Comparison of ENCODE assay signal across 9 mouse cellular contexts in the genomic region with DNA sequence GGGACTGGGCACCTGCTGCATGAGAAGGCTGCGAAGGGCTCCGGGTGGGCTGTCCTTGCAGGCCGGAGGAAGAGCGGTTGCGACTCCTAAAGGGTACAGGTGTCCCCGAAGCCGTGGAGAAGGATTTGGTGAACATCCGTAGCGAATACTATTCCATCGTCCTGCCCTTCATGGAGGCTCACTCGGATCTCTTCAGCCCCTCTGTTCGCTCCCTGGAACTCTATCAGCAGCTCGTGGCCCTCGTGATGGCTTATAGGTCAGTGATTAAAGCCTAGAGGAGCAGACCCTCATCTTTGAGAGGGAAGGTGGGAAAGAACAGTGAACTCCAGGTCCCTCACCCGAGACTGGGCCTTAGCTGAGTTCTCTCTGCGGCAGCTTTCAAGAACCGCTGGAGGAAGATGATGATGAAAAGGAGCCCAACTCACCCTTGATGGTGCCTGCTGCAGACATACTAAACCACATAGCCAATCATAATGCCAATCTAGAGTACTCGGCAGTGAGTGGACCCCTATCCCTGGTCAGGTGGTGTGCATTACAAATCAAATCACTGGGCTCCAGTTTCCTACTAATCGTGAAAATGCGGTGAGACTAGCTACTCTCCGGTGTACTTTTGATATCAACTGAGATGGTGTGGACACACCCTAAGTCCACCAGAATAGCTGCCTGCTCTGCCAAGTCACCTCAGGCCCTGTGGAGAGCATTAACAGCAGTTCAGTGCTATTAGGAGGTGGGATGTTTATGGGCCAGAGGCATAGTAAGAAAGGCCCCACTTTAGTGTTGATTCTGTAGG. TPM values are rescaled to one million over a fixed set of nuclear protein-coding genes. Genes with fewer than 3 reads are reported as not detected.
DNase-seq lines count a peak whose midpoint lies in the region; ATAC-seq lines count a peak whose summit lies in the region.
"Had no signal": no experiment of that assay in that cellular context is flagged by ENCODE, and none has a peak within 500 bp of the region (broad histone marks: within the 10 kb centered on the region; RNA-seq: fewer than 3 reads in every experiment).

No protein-coding gene starts in this region.

- H3K4me2 ChIP-seq in kidney, embryonic 15.5 days, result peak overlapping the region; percentile 87
- peak overlapping the region; percentile 95 for H3K4me2 ChIP-seq in forebrain, embryonic 16.5 days (ENCODE audit: low read length)
- peak overlapping the region; percentile 95 for H3K4me2 ChIP-seq in liver, embryonic 15.5 days

- 16% methylated on average over 21 of the region's 21 CpGs for WGBS in kidney, embryonic 15.5 days
- WGBS in forebrain, embryonic 16.5 days, result 16% methylated on average over 21 of the region's 21 CpGs
- WGBS in liver, embryonic 15.5 days (ENCODE audit: insufficient replicate concordance), result 12% methylated on average over 21 of the region's 21 CpGs

- H3K4me3 ChIP-seq in kidney, embryonic 15.5 days (replicated peaks), result peak overlapping the region; percentile 95
- peak overlapping the region; percentile 76 for H3K4me3 ChIP-seq in forebrain, embryonic 16.5 days (replicated peaks; ENCODE audit: low read length)
- H3K4me3 ChIP-seq in liver, embryonic 15.5 days (replicated peaks), result peak overlapping the region; percentile 91

- peaks cover 47% of the 10 kb centered on the region for H3K36me3 ChIP-seq in kidney, embryonic 15.5 days
- peaks cover 14% of the 10 kb centered on the region for H3K36me3 ChIP-seq in forebrain, embryonic 16.5 days (ENCODE audit: control insufficient read depth, insufficient read depth)
- peaks cover 42% of the 10 kb centered on the region for H3K36me3 ChIP-seq in liver, embryonic 15.5 days (replicated peaks)

- DNase-seq in kidney, postnatal 10 days, result no peak
- peak; percentile 33 for DNase-seq in MEL-GATA-1-ER (ENCODE audit: extremely low read depth, low read depth)
- DNase-seq in adrenal gland, adult 18-20 months (ENCODE audit: low spot score in 2 of 2), result no peak
- DNase-seq in urinary bladder, postnatal 4 days (ENCODE audit: low spot score in 2 of 2), result no peak
- no peak for DNase-seq in thymus, postnatal 4 days

- H3K27ac ChIP-seq in kidney, embryonic 15.5 days, result peak overlapping the region; percentile 79
- H3K27ac ChIP-seq in forebrain, embryonic 16.5 days (ENCODE audit: low read length), result no peak overlapping the region
- H3K27ac ChIP-seq in liver, embryonic 15.5 days (replicated peaks), result peak overlapping the region; percentile 78

- H3K4me1 ChIP-seq in kidney, embryonic 15.5 days, result peaks cover 19% of the 10 kb centered on the region
- peaks cover 15% of the 10 kb centered on the region for H3K4me1 ChIP-seq in forebrain, embryonic 16.5 days (replicated peaks; ENCODE audit: control insufficient read depth, insufficient read depth, low read length)
- peaks cover 57% of the 10 kb centered on the region for H3K4me1 ChIP-seq in liver, embryonic 15.5 days (replicated peaks)

- peak overlapping the region; percentile 79 for H3K9ac ChIP-seq in kidney, embryonic 15.5 days
- H3K9ac ChIP-seq in forebrain, embryonic 16.5 days (replicated peaks; ENCODE audit: low read depth, low read length), result peak overlapping the region; percentile 76
- H3K9ac ChIP-seq in liver, embryonic 15.5 days, result peak overlapping the region; percentile 82

- no peak for ATAC-seq in kidney, embryonic 15.5 days (replicated peaks; ENCODE audit: low FRiP score)
- no peak for ATAC-seq in forebrain, embryonic 16.5 days
- ATAC-seq in liver, embryonic 15.5 days (ENCODE audit: insufficient read depth), result no peak

- no peaks in the 10 kb centered on the region for H3K27me3 ChIP-seq in kidney, embryonic 15.5 days
- H3K27me3 ChIP-seq in forebrain, embryonic 16.5 days (replicated peaks; ENCODE audit: control insufficient read depth, insufficient read depth, low read length), result no peaks in the 10 kb centered on the region
- no peaks in the 10 kb centered on the region for H3K27me3 ChIP-seq in liver, embryonic 15.5 days

- H3K9me3 ChIP-seq in kidney, embryonic 15.5 days (replicated peaks), result no peaks in the 10 kb centered on the region
- no peaks in the 10 kb centered on the region for H3K9me3 ChIP-seq in forebrain, embryonic 16.5 days (ENCODE audit: control insufficient read depth, low read length)
- no peaks in the 10 kb centered on the region for H3K9me3 ChIP-seq in liver, embryonic 15.5 days (replicated peaks)

RNA-seq across cellular contexts. Expression of gene Setd6, which starts 1.1 kb away (rescaled TPM):
- 19.7 and 19.9 TPM in 2 replicates for polyA plus RNA-seq in kidney, embryonic 15.5 days (2015; fragmentation: Nextera tagmentation; extraction: Ambion mirVana)
- polyA plus RNA-seq in forebrain, embryonic 16.5 days (2015; fragmentation: Nextera tagmentation; extraction: Ambion mirVana), result 28.1 and 31.2 TPM in 2 replicates
- 16.5 and 18.5 TPM in 2 replicates for polyA plus RNA-seq in liver, embryonic 15.5 days (2015; fragmentation: Nextera tagmentation; extraction: Ambion mirVana)
- total RNA-seq in adrenal gland, adult 18-20 months (2021), result 10 to 100 TPM; 29.0 to 38.2 TPM

RNA-seq across cellular contexts. Expression of gene Ndrg4, which starts 40.0 kb away (rescaled TPM):
- 16.0 and 18.8 TPM in 2 replicates for polyA plus RNA-seq in kidney, embryonic 15.5 days (2015; fragmentation: Nextera tagmentation; extraction: Ambion mirVana)
- polyA plus RNA-seq in forebrain, embryonic 16.5 days (2015; fragmentation: Nextera tagmentation; extraction: Ambion mirVana), result 221 and 296 TPM in 2 replicates
- 0.98 and 1.1 TPM in 2 replicates for polyA plus RNA-seq in liver, embryonic 15.5 days (2015; fragmentation: Nextera tagmentation; extraction: Ambion mirVana)
- total RNA-seq in adrenal gland, adult 18-20 months (2021), result 10 to 100 TPM; 28.2 to 28.7 TPM
- total RNA-seq: neutrophil, adult 5-6 weeks had no signal

Comparison
In these comparisons a context has a peak if more than half of its experiments do, and no peak if none do; other contexts are left out.
1. RNA of gene Ndrg4, which starts 40.0 kb away (polyA plus RNA-seq): 221 to 296 TPM in forebrain, embryonic 16.5 days; 16.0 to 18.8 TPM in kidney, embryonic 15.5 days and 0.98 to 1.1 TPM in liver, embryonic 15.5 days; every median in the first group is over 10 times any median in the second.
2. Peak in every context shown above with its lines, with median percentiles within 50 percentile points of each other: H3K4me2 ChIP-seq, H3K4me3 ChIP-seq and H3K9ac ChIP-seq.